Comparison of ENCODE assay signal across 12 mouse cellular contexts in the genomic region with DNA sequence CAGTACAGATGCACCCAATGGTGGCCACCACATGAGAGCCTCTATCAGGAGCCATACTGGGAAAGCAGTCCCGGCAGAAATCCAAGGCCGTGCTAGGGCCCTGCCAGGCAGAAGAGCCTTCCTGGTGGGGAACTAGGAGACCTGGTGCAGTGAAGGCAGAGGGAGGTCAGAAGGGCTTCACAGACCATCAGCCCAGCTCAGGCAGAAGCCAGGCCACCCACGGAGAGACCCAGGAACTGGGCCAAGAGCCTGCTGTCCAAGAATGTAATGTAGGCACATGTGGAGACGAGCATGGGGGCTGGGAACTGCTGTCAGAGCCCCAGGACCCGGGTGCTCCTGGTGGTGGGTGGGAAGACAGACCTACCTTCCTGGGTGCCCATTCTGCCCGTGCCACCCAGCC. TPM values are rescaled to one million over a fixed set of nuclear protein-coding genes. Genes with fewer than 3 reads are reported as not detected.
DNase-seq lines count a peak whose midpoint lies in the region; ATAC-seq lines count a peak whose summit lies in the region.
"Had no signal": no experiment of that assay in that cellular context is flagged by ENCODE, and none has a peak within 500 bp of the region (broad histone marks: within the 10 kb centered on the region; RNA-seq: fewer than 3 reads in every experiment).

No protein-coding gene starts in this region.

- peaks cover 40% of the 10 kb centered on the region for H3K4me1 ChIP-seq in intestine, embryonic 16.5 days (ENCODE audit: control insufficient read depth, insufficient read depth, low read length)
- H3K4me1 ChIP-seq in intestine, embryonic 15.5 days (replicated peaks), result peaks cover 42% of the 10 kb centered on the region

- ATAC-seq in intestine, embryonic 16.5 days, result no peak
- ATAC-seq in intestine, embryonic 15.5 days, result no peak
- no peak for ATAC-seq in activated CD4-positive, CD25-positive, alpha-beta regulatory T cell, adult 4 months
- no peak for ATAC-seq in cerebellum, adult (ENCODE audit: insufficient number of reproducible peaks, low FRiP score, low TSS enrichment)
- ATAC-seq: intestine, postnatal 0 days had no signal

- H3K36me3 ChIP-seq in intestine, embryonic 16.5 days (ENCODE audit: control insufficient read depth, insufficient read depth, low read length), result no peaks in the 10 kb centered on the region
- no peaks in the 10 kb centered on the region for H3K36me3 ChIP-seq in intestine, embryonic 15.5 days
- H3K36me3 ChIP-seq: lung, embryonic 15.5 days had no signal

- H3K9ac ChIP-seq in intestine, embryonic 16.5 days (ENCODE audit: low read depth, low read length), result peak overlapping the region; percentile 53; the same call in 1 of the 2 replicates
- H3K9ac ChIP-seq in intestine, embryonic 15.5 days, result no peak overlapping the region
- H3K9ac ChIP-seq: lung, embryonic 15.5 days had no signal

- H3K9me3 ChIP-seq in intestine, embryonic 16.5 days (ENCODE audit: control insufficient read depth, low read length), result no peaks in the 10 kb centered on the region
- H3K9me3 ChIP-seq in intestine, embryonic 15.5 days, result no peaks in the 10 kb centered on the region
- H3K9me3 ChIP-seq: lung, embryonic 15.5 days had no signal

- no peak overlapping the region for H3K4me3 ChIP-seq in intestine, embryonic 16.5 days (ENCODE audit: low read length)
- H3K4me3 ChIP-seq in intestine, embryonic 15.5 days (replicated peaks), result no peak overlapping the region
- H3K4me3 ChIP-seq: erythroblast, embryonic 14.5 days; lung, embryonic 15.5 days had no signal

- 53% methylated on average over 6 of the region's 6 CpGs for WGBS in intestine, embryonic 16.5 days
- 65% methylated on average over 6 of the region's 6 CpGs for WGBS in intestine, embryonic 15.5 days

- DNase-seq in MN1 (ENCODE audit: low spot score), result peak; percentile 47
- peak; percentile 45 for DNase-seq in gastrocnemius, postnatal 25 days
- peak; percentile 68 for DNase-seq in kidney, postnatal 10 days
- DNase-seq in c-Kit-positive CD71-positive TER-119-positive erythroid progenitor cells, embryonic 14.5 days (ENCODE audit: low spot score), result no peak

- no peak overlapping the region for H3K27ac ChIP-seq in intestine, embryonic 16.5 days (ENCODE audit: low read length)
- H3K27ac ChIP-seq in intestine, embryonic 15.5 days, result no peak overlapping the region
- H3K27ac ChIP-seq: lung, embryonic 15.5 days had no signal

- H3K27me3 ChIP-seq in intestine, embryonic 16.5 days (replicated peaks; ENCODE audit: control insufficient read depth, insufficient read depth, low read length), result no peaks in the 10 kb centered on the region
- no peaks in the 10 kb centered on the region for H3K27me3 ChIP-seq in intestine, embryonic 15.5 days (replicated peaks)
- H3K27me3 ChIP-seq: lung, embryonic 15.5 days had no signal

- H3K4me2 ChIP-seq in intestine, embryonic 16.5 days (ENCODE audit: low read depth, low read length), result no peak overlapping the region
- H3K4me2 ChIP-seq in intestine, embryonic 15.5 days (replicated peaks), result no peak overlapping the region

RNA-seq across cellular contexts. Expression of a gene that starts 0.9 kb away (rescaled TPM):
- 4.6 and 5.4 TPM in 2 replicates for polyA plus RNA-seq in intestine, embryonic 16.5 days (2015; fragmentation: Nextera tagmentation; extraction: Ambion mirVana)
- 4.5 and 4.6 TPM in 2 replicates for polyA plus RNA-seq in intestine, embryonic 15.5 days (2015; fragmentation: Nextera tagmentation; extraction: Ambion mirVana)
- 100 to 1,000 TPM in 1 of 2 experiments, 10 to 100 TPM in 1; 74.0 to 104 TPM for total RNA-seq in gastrocnemius, postnatal 25 days (2021)
- not detected for polyA plus RNA-seq in activated CD4-positive, CD25-positive, alpha-beta regulatory T cell, adult 4 months (2017; shearing (Covaris generic))
- total RNA-seq: common myeloid progenitor, adult 5-6 weeks had no signal
- polyA plus RNA-seq: erythroblast, embryonic 14.5 days had no signal

RNA-seq across cellular contexts. Expression of a gene that starts 29.8 kb away (rescaled TPM):
- 0.23 TPM in 2 replicates for polyA plus RNA-seq in intestine, embryonic 16.5 days (2015; fragmentation: Nextera tagmentation; extraction: Ambion mirVana)
- polyA plus RNA-seq in intestine, embryonic 15.5 days (2015; fragmentation: Nextera tagmentation; extraction: Ambion mirVana), result 0.04 and 0.13 TPM in 2 replicates
- total RNA-seq in gastrocnemius, postnatal 25 days (2021), result 10 to 100 TPM in 1 of 2 experiments, 1 to 10 TPM in 1; 8.6 to 12.6 TPM
- not detected for polyA plus RNA-seq in activated CD4-positive, CD25-positive, alpha-beta regulatory T cell, adult 4 months (2017; shearing (Covaris generic))
- total RNA-seq: common myeloid progenitor, adult 5-6 weeks had no signal
- polyA plus RNA-seq: erythroblast, embryonic 14.5 days had no signal

RNA-seq across cellular contexts. Expression of a gene that starts 34.5 kb away (rescaled TPM):
- polyA plus RNA-seq in intestine, embryonic 16.5 days (2015; fragmentation: Nextera tagmentation; extraction: Ambion mirVana), result 6.4 and 6.8 TPM in 2 replicates
- 4.4 and 5.8 TPM in 2 replicates for polyA plus RNA-seq in intestine, embryonic 15.5 days (2015; fragmentation: Nextera tagmentation; extraction: Ambion mirVana)
- under 1 TPM in 1 of 2 experiments, not detected in 1; 0.13 TPM for total RNA-seq in gastrocnemius, postnatal 25 days (2021)
- polyA plus RNA-seq in activated CD4-positive, CD25-positive, alpha-beta regulatory T cell, adult 4 months (2017; shearing (Covaris generic)), result not detected
- total RNA-seq: common myeloid progenitor, adult 5-6 weeks had no signal
- polyA plus RNA-seq: erythroblast, embryonic 14.5 days had no signal

RNA-seq across cellular contexts. Expression of a gene that starts 52.7 kb away (rescaled TPM):
- 0.09 TPM in 1 of 2 replicates, not detected in the other for polyA plus RNA-seq in intestine, embryonic 16.5 days (2015; fragmentation: Nextera tagmentation; extraction: Ambion mirVana)
- polyA plus RNA-seq in intestine, embryonic 15.5 days (2015; fragmentation: Nextera tagmentation; extraction: Ambion mirVana), result not detected in 2 replicates
- under 1 TPM in 1 of 2 experiments, not detected in 1; 0.23 TPM for total RNA-seq in gastrocnemius, postnatal 25 days (2021)
- not detected for polyA plus RNA-seq in activated CD4-positive, CD25-positive, alpha-beta regulatory T cell, adult 4 months (2017; shearing (Covaris generic))
- total RNA-seq: common myeloid progenitor, adult 5-6 weeks had no signal
- polyA plus RNA-seq: erythroblast, embryonic 14.5 days; lung, embryonic 15.5 days had no signal
